Mouse (Mus musculus) hindbrain, embryonic 15.5 days (tissue): ENCODE measurements around the gene Rnd1. TPM values are rescaled to one million over a fixed set of nuclear protein-coding genes. Genes with fewer than 3 reads are reported as not detected.

Experiments used
- ATAC-seq: fragments of 200-750 bp; cut with Nextera tagmentation; 2 replicates; pipeline ENCODE4 v1.8.0; 2017; ENCODE audit warnings: low read depth, moderate number of reproducible peaks, moderate TSS enrichment; ENCODE audit not compliant: low FRiP score
- H3K27ac ChIP-seq: fragments of 300-500 bp; sonication (generic); replicated peaks from 2 replicates; pipeline ENCODE4 v1.5.1; 2015; ENCODE audit warnings: mild to moderate bottlenecking, inconsistent platforms
- H3K27me3 ChIP-seq: fragments of 300-500 bp; sonication (generic); 2 replicates; pipeline ENCODE4 v1.6.1; 2015; ENCODE audit warnings: control low read depth, inconsistent platforms
- H3K36me3 ChIP-seq: fragments of 300-500 bp; sonication (generic); 2 replicates; pipeline ENCODE4 v1.6.1; 2015; ENCODE audit warnings: control low read depth, inconsistent platforms
- H3K4me1 ChIP-seq: fragments of 300-500 bp; sonication (generic); replicated peaks from 2 replicates; pipeline ENCODE4 v1.6.1; 2015; ENCODE audit warnings: control low read depth, inconsistent platforms
- H3K4me2 ChIP-seq: fragments of 300-500 bp; sonication (generic); 2 replicates; pipeline ENCODE4 v1.6.1; 2015; ENCODE audit warnings: moderate library complexity, mild to moderate bottlenecking, inconsistent platforms
- H3K4me3 ChIP-seq: fragments of 300-500 bp; sonication (generic); 2 replicates; pipeline ENCODE4 v1.5.1; 2015; ENCODE audit warnings: mild to moderate bottlenecking, inconsistent platforms
- H3K9ac ChIP-seq: fragments of 300-500 bp; sonication (generic); 2 replicates; pipeline ENCODE4 v1.6.1; 2015; ENCODE audit warnings: inconsistent platforms
- H3K9me3 ChIP-seq: fragments of 300-500 bp; sonication (generic); 2 replicates; pipeline ENCODE4 v1.6.1; 2016; ENCODE audit warnings: control low read depth, inconsistent platforms
- WGBS: fragments of 180-500 bp; shearing (Covaris S2); methylation state at CpG from one replicate; pipeline ENCODE4 v1.1.7; 2015; 5-methylcytosine and 5-hydroxymethylcytosine counted together
- polyA plus RNA-seq: library from polyadenylated mRNA; unstranded; fragments of >200 nt; fragmentation: Nextera tagmentation; extraction: Ambion mirVana; gene quantifications from 2 replicates; pipeline ENCODE4 v1.2.1, GENCODE M21; 2015

The Rnd1 gene
- polyA plus RNA-seq = 10.3 and 10.4 TPM in 2 replicates

DNA sequence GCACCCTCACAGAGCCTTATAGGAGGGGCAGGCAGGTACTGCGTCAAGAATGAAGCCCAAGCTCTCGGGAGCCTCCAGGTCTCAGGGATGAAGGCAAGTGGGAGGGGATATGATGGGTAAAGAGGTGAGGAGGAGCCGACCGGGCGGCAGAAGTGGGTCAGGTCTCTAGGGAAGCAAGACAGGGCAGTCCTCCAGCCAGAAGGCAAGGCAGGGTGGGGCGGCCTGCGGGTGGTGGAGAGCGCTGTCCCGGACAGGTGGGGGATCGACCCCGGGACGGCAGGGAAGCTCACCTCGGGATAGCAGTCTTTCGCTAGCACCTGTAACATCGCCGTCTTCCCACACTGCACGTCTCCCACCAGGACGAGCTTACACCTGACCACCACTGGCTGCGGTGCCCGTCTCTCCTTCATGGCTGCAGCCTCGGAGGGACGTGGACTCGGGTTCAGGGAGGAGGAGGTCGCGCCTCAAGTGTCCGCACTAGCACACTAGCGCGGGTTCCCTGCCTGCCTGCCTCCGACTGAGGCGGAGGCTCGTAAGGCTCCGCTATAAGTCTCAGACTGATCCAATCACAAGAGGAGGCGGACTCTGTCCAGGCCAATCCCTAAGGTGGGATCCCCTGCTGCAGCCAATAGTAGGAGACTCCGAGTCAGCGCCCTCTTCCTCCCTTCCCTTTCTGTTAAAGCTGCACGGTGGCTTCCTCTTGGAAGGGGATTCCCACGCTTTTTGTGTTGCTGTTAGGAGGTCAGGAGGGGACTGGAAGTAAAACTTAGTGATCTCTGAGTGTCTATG lies at the start of gene Rnd1:
Rnd1 (minus strand) TSS at position 522 of the 789 bp plus-strand sequence.
- Histone ChIP-seq H3K36me3 (no peaks in the 10 kb centered on the region), H3K4me1 (peaks cover 42% of the 10 kb centered on the region), H3K27me3 (no peaks in the 10 kb centered on the region), H3K9ac (peak within 1 kb of the TSS; percentile 52), H3K4me2 (peak within 1 kb of the TSS; percentile 98), H3K27ac (no peak within 1 kb of the TSS; the same call in 1 of the 2 replicates), H3K4me3 (peak within 1 kb of the TSS; percentile 53), H3K9me3 (no peaks in the 10 kb centered on the region)
- ATAC-seq = peak; percentile 96
- under 1% methylated on average over 37 of the region's 37 CpGs for WGBS

DNA sequence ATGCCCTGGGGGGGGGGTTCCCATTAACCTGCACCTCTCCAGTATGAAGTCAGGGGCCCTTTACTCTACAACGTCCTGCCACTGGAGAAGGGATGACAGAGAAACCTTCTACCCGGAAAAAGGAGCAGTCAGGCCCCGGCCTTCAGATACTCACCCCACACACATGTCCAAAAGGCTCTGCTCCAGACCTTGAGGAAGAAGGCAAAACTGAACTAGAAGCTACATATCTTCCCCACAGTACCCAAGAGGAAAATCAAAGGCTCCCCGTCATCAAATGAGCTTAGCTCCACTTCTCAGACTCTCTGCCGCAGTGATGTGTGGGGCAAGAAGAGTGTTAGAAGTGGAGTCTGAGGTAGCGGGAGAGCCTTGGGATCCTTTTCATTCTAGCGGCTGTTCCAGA lies 49.5 kb upstream of the Rnd1 start:
- no peak for ATAC-seq
- Histone ChIP-seq H3K9me3 (no peaks in the 10 kb centered on the region), H3K9ac (no peak overlapping the region), H3K36me3 (no peaks in the 10 kb centered on the region), H3K4me1 (peaks cover 22% of the 10 kb centered on the region), H3K4me3 (peak overlapping the region; percentile 49; the same call in 1 of the 2 replicates), H3K27ac (no peak overlapping the region), H3K27me3 (peaks cover 10% of the 10 kb centered on the region; the same call in 1 of the 2 replicates), H3K4me2 (peak overlapping the region; percentile 92)
- WGBS = 47% methylated on average over 7 of the region's 7 CpGs

DNA sequence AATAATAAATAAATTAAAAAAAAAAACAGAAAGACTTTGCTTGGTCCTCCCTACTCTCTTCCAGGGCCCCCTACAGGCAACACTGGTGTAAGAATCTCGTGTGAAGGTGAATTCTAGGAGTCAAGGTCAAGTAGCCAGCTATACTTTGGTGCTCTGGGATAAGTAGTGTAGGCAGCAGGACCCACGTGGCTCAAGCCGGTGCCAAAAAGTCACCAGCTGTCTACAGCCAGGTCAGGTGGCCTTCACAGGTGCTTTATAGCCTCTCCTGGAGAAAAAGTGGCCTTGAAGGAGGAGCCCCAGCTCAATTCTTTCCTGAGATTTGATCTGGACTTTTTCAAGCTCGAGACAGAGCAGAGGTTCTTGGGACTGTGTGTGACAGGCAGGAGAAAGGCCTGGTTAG lies 48.8 kb upstream of the Rnd1 start:
- peaks cover 10% of the 10 kb centered on the region; the same call in 1 of the 2 replicates for H3K27me3 ChIP-seq
- H3K4me3 ChIP-seq = no peak overlapping the region
- no peaks in the 10 kb centered on the region for H3K36me3 ChIP-seq
- no peak overlapping the region for H3K9ac ChIP-seq
- peaks cover 22% of the 10 kb centered on the region for H3K4me1 ChIP-seq
- no peaks in the 10 kb centered on the region for H3K9me3 ChIP-seq
- no peak overlapping the region for H3K4me2 ChIP-seq
- no peak for ATAC-seq
- no peak overlapping the region for H3K27ac ChIP-seq
- 75% methylated on average over 4 of the region's 4 CpGs for WGBS

GRCm38 (mm10) chr15:98724441-98724840 lies 47.2 kb upstream of the Rnd1 start:
- Histone ChIP-seq H3K4me1 (peaks cover 22% of the 10 kb centered on the region), H3K9me3 (no peaks in the 10 kb centered on the region), H3K9ac (no peak overlapping the region), H3K27ac (no peak overlapping the region), H3K27me3 (peaks cover 10% of the 10 kb centered on the region; the same call in 1 of the 2 replicates), H3K4me3 (0 out of 2 replicates have a peak overlapping the region, but pooled peaks have one; percentile 5), H3K36me3 (no peaks in the 10 kb centered on the region), H3K4me2 (peak overlapping the region; percentile 33)
- 35% methylated on average over 17 of the region's 19 CpGs for WGBS
- ATAC-seq = no peak

GRCm38 (mm10) chr15:98722854-98723253 lies 45.6 kb upstream of the Rnd1 start:
- no peak overlapping the region for H3K4me3 ChIP-seq
- no peak overlapping the region for H3K9ac ChIP-seq
- no peak overlapping the region for H3K27ac ChIP-seq
- ATAC-seq = no peak
- H3K9me3 ChIP-seq = no peaks in the 10 kb centered on the region
- 70% methylated on average over 14 of the region's 14 CpGs for WGBS
- H3K4me1 ChIP-seq = peaks cover 18% of the 10 kb centered on the region
- H3K36me3 ChIP-seq = no peaks in the 10 kb centered on the region
- peaks cover 10% of the 10 kb centered on the region; the same call in 1 of the 2 replicates for H3K27me3 ChIP-seq
- H3K4me2 ChIP-seq = no peak overlapping the region

DNA sequence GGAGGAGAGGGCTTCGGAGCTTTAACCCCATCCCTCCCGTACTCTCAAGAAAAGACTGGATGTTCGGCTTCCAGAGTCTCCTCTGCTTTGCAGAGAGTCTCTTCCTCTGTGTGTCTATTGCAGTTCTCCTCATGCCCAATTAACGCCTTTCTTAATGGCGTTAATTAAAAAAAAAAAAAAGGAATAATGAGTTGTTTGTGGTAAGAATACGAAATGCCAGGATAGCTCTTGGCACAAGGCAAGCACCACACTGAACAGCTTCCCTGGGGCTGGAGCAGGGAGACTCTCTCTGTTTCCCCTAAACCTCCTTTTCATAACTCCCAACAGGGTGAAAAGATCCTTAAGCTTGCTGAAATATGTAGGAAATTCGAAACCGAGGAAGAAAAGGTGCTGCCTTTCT lies 44.9 kb upstream of the Rnd1 start:
- no peak overlapping the region for H3K4me3 ChIP-seq
- no peak overlapping the region for H3K9ac ChIP-seq
- H3K27me3 ChIP-seq = peaks cover 10% of the 10 kb centered on the region; the same call in 1 of the 2 replicates
- H3K4me2 ChIP-seq = no peak overlapping the region
- no peaks in the 10 kb centered on the region for H3K36me3 ChIP-seq
- H3K9me3 ChIP-seq = no peaks in the 10 kb centered on the region
- H3K27ac ChIP-seq = no peak overlapping the region
- 71% methylated on average over 8 of the region's 8 CpGs for WGBS
- peaks cover 11% of the 10 kb centered on the region for H3K4me1 ChIP-seq
- ATAC-seq = no peak

GRCm38 (mm10) chr15:98717301-98717700 lies 40.0 kb upstream of the Rnd1 start:
- no peaks in the 10 kb centered on the region for H3K9me3 ChIP-seq
- H3K4me3 ChIP-seq = no peak overlapping the region
- H3K27ac ChIP-seq = no peak overlapping the region
- H3K36me3 ChIP-seq = no peaks in the 10 kb centered on the region
- 68% methylated on average over 16 of the region's 16 CpGs for WGBS
- no peak overlapping the region for H3K4me2 ChIP-seq
- no peaks in the 10 kb centered on the region for H3K4me1 ChIP-seq
- H3K27me3 ChIP-seq = no peaks in the 10 kb centered on the region
- no peak overlapping the region for H3K9ac ChIP-seq
- no peak for ATAC-seq

GRCm38 (mm10) chr15:98714230-98714652 lies 37.0 kb upstream of the Rnd1 start:
- Histone ChIP-seq H3K4me2 (no peak overlapping the region), H3K36me3 (no peaks in the 10 kb centered on the region), H3K27ac (no peak overlapping the region), H3K27me3 (no peaks in the 10 kb centered on the region), H3K9ac (no peak overlapping the region), H3K4me1 (no peaks in the 10 kb centered on the region), H3K4me3 (no peak overlapping the region), H3K9me3 (no peaks in the 10 kb centered on the region)
- ATAC-seq = no peak
- 72% methylated on average over 5 of the region's 5 CpGs for WGBS

- Histone ChIP-seq H3K27me3 (no peaks in the 10 kb centered on the region), H3K9me3 (no peaks in the 10 kb centered on the region), H3K27ac (no peak overlapping the region), H3K4me3 (no peak overlapping the region), H3K9ac (no peak overlapping the region), H3K4me2 (no peak overlapping the region), H3K4me1 (0 out of 2 replicates have a peak, but pooled peaks cover 6% of the 10 kb centered on the region), H3K36me3 (no peaks in the 10 kb centered on the region)
- no peak for ATAC-seq
- 13% methylated on average over 9 of the region's 9 CpGs for WGBS
These were observed 33.2 kb upstream of the Rnd1 start for GRCm38 (mm10) chr15:98710442-98710841.

GRCm38 (mm10) chr15:98707766-98708372 lies 30.6 kb upstream of the Rnd1 start, which contains the start of gene Ccdc65:
Gene Ccdc65 (plus strand): TSS chr15:98708207.
- WGBS = 19% methylated on average over 16 of the region's 16 CpGs

GRCm38 (mm10) chr15:98704312-98704711 lies 27.1 kb upstream of the Rnd1 start:
- WGBS = 67% methylated on average over 9 of the region's 9 CpGs
- no peak overlapping the region for H3K27ac ChIP-seq
- ATAC-seq = no peak
- H3K9ac ChIP-seq = no peak overlapping the region
- peaks cover 16% of the 10 kb centered on the region for H3K4me1 ChIP-seq
- no peaks in the 10 kb centered on the region for H3K36me3 ChIP-seq
- H3K4me3 ChIP-seq = no peak overlapping the region
- H3K9me3 ChIP-seq = no peaks in the 10 kb centered on the region
- no peak overlapping the region for H3K4me2 ChIP-seq
- H3K27me3 ChIP-seq = peaks cover 25% of the 10 kb centered on the region

More at GRCm38 (mm10) chr15:98707766-98708372, 30.6 kb upstream of the Rnd1 start, which contains the start of gene Ccdc65:
- 0 out of 2 replicates have a peak within 1 kb of the TSS, but pooled peaks have one; percentile 21 for H3K27ac ChIP-seq
- peak; percentile 78; the same call in 1 of the 2 replicates for ATAC-seq
- no peaks in the 10 kb centered on the region for H3K9me3 ChIP-seq
- H3K36me3 ChIP-seq = no peaks in the 10 kb centered on the region
- peaks cover 5% of the 10 kb centered on the region; the same call in 1 of the 2 replicates for H3K27me3 ChIP-seq
- peak within 1 kb of the TSS; percentile 50 for H3K4me3 ChIP-seq
- H3K9ac ChIP-seq = peak within 1 kb of the TSS; percentile 49
- H3K4me2 ChIP-seq = peak within 1 kb of the TSS; percentile 72
- 0 out of 2 replicates have a peak, but pooled peaks cover 6% of the 10 kb centered on the region for H3K4me1 ChIP-seq
